Mouse (Mus musculus) duodenum, adult 2 months (tissue): ENCODE results near the gene Gm11938. TPM values are rescaled to one million over a fixed set of nuclear protein-coding genes. Genes with fewer than 3 reads are reported as not detected.

Experiments
- polyA plus RNA-seq: library from polyadenylated mRNA; depleted of rRNA; stranded (reverse); fragments of >200 nt; gene quantifications from 2 replicates; pipeline ENCODE4 v1.2.3, GENCODE M21; 2012; ENCODE audit warnings: low replicate concordance; rRNA removed

Gm11938 gene
- polyA plus RNA-seq: not detected in 2 replicates

DNA sequence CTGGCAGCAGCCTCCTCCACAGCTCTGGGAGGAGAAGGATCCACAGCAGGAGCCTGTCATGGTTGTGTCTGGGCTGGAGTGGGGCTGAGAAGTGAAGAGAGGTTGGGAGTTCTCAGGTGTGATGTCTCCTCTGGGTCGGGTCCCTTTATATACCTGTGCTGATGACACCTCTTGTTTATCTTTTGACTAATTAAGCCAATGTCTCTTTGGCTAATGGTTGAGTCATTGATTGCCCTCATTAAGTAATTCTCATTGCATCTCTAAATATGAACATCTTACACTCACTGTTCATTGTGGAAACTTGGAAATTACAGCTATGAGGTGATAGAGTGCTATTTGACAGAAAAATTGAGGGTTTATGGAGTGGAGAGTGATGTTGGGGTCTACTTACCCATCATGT lies at the start of gene Gm11938:
TSS of gene Gm11938 (minus strand) at position 101 of the 400 bp plus-strand sequence.

GRCm38 (mm10) chr11:99650136-99650535 lies 47.0 kb upstream of the Gm11938 start, which contains the start of gene Gm11555:
Gene Gm11555 (minus strand): TSS chr11:99650236.

GRCm38 (mm10) chr11:99643635-99644139 lies 40.6 kb upstream of the Gm11938 start, which contains the start of gene Krtap4-7:
Gene Krtap4-7 (minus strand): TSS chr11:99644089.

GRCm38 (mm10) chr11:99634653-99635134 lies 31.6 kb upstream of the Gm11938 start, which contains the start of gene Krtap4-2:
Gene Krtap4-2 (minus strand): TSS chr11:99635084.

DNA sequence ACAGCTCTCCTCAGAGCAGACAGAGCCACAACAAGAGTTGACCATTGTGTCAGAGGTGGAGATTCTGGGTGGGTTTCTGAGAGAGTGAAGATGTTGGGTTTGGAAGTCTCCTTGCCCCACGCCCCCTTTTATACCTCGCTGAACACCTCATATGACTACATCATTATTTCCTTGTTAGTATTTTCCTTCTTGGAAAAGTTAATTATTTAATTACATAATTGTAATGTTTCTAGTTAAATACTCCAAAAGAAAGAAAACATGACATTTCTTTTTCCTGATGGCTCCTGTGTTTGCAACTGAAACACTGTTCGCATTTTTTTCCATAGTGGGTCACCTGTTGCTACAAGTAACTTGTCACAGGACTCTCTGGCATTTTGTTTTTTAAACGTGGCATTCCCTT lies 25.0 kb upstream of the Gm11938 start, which contains the start of gene Krtap4-1:
TSS of gene Krtap4-1 (minus strand) at position 101 of the 400 bp plus-strand sequence.

GRCm38 (mm10) chr11:99620335-99620734 lies 17.2 kb upstream of the Gm11938 start, which contains the start of gene Gm11562:
Gene Gm11562 (minus strand): TSS chr11:99620435.

DNA sequence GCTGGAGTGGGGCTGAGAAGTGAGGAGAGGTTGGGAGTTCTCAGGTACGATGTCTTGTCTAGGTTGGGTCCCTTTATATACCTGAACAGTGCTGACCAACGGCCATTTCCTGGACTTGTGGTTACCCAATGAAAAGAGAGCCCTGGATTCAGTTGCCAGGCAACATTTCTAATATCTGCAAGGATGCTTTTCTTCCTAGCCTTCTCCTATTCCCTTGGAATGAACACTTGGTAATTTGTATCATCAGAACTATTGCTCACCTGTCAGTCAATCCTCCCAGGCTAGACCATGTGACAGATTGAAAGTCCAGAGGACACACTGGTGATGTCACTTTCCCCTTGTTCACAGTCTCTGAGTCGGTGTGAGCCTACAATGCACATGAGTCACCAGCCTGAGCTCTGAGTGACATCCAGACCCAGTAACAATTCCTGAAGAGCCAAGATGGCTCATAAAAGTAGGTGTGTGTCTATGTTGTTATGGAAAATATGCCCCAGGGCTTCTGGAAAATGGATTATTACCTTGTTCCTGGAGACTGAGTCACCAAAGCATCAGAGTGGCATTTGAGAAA lies 11.8 kb upstream of the Gm11938 start, which contains the start of gene Krtap2-4:
TSS of gene Krtap2-4 (minus strand) at position 51 of the 568 bp plus-strand sequence.

DNA sequence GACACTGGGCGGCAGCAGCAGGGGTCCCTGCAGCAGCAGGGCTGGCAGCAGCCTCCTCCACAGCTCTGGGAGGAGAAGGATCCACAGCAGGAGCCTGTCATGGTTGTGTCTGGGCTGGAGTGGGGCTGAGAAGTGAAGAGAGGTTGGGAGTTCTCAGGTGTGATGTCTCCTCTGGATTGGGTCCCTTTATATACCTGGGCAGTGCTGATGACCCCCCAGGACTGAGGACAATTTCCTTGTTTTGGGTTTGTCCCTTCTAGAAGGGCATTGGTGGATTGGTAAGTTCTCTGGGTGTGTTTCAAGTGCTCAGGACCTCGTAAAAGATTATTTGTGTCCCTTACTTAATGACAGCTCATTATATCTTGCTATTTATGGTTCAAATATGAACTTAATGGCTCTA lies 7.0 kb upstream of the Gm11938 start, which contains the start of gene Gm11937:
TSS of gene Gm11937 (minus strand) at position 101 of the 400 bp plus-strand sequence.

DNA sequence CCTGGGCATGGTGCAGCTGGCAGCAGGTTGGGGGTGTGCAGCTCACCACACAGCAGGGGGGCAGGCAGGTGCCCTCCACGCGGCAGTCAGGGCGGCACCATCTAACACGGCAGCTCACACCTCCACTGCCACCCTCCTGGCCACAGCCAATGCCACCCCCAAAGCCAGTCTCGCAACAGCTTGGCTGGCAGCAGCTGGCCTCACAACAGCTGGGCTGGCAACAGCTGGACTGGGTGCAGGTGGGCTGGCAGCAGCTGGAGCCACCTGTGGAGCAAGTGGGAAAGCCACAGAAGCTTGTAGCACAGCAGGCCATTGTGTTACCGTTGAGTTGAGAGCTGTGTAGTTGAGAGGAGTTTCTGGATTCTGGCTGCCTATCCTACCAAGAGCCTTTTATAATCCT lies 5.4 kb downstream of the Gm11938 start, which contains the start of gene Krtap9-3:
TSS of gene Krtap9-3 (minus strand) at position 364 of the 400 bp plus-strand sequence.

DNA sequence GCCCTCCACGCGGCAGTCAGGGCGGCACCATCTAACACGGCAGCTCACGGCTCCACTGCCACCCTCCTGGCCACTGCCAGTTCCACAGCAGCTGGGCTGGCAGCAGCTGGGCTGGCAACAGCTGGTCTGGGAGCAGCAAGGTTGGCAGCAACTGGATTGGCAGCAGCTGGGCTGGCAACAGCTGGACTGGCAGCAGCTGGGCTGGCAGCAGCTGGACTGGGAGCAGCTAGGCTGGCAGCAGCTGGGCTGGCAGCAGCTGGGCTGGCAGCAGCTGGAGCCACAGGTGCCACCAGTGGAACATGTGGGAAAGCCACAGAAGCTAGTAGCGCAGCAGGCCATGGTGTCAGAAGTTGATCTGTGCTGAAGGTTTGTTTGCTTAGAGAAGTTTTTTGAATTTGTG lies 12.1 kb downstream of the Gm11938 start, which contains the start of gene Krtap1-3:
TSS of gene Krtap1-3 (minus strand) at position 359 of the 400 bp plus-strand sequence.

GRCm38 (mm10) chr11:99583245-99583704 lies 19.8 kb downstream of the Gm11938 start, which contains the start of gene Krtap1-4:
Gene Krtap1-4 (minus strand): TSS chr11:99583654.

GRCm38 (mm10) chr11:99580636-99581035 lies 22.5 kb downstream of the Gm11938 start, which contains the start of gene Krtap1-5:
Gene Krtap1-5 (minus strand): TSS chr11:99581016.

GRCm38 (mm10) chr11:99566530-99566929 lies 36.6 kb downstream of the Gm11938 start, which contains the start of gene Krtap3-1:
Gene Krtap3-1 (minus strand): TSS chr11:99566630.

DNA sequence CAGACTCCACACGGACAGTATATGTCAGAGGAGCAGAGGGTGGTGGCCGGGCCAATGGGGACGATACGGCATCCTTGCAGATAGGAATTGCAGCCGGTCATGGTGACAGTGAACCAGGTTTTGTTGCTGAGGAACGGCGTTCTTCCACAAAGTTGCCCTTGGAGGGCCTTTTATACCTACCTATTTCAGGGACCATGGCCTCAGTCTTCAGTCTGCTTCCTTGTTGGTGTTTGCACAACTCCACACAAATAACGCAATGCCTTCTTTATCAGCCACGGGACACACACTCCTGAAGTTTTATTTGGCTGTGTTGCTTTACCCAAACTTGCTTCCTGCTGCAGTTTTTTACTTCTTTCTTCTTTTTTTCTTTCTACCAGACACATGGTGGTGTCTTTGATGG lies 43.7 kb downstream of the Gm11938 start, which contains the start of gene Gm11939:
TSS of gene Gm11939 (minus strand) at position 101 of the 400 bp plus-strand sequence.

DNA sequence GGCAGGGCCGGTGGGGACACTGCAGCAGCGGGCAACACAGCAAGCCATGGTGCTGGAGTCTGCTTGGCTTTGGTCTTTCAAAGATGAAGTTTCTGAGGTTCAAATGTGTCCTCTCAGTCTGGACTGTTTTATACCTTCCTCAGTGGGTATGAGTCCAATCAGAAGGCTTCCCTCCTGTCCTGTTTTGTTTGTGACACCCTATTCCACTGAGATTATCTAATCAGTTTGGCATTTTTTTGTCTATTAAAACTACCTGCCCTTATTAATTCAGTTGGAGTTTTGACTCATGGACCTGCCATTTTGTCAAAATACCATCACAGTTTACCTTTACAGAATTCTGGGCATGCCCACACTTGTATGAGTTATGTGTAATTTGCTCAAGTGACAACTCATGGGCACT lies 46.4 kb downstream of the Gm11938 start, which contains the start of gene Krtap3-2:
TSS of gene Krtap3-2 (minus strand) at position 101 of the 400 bp plus-strand sequence.

Other genes starting within 250 kb of the Gm11938 start
- 0.15 TPM in 1 of 2 replicates, not detected in the other for gene Krt28, start 228.4 kb downstream of the Gm11938 start, polyA plus RNA-seq
- gene Krt10, start 213.9 kb downstream of the Gm11938 start, polyA plus RNA-seq: 0.22 and 0.31 TPM in 2 replicates
- gene Krt12, start 181.0 kb downstream of the Gm11938 start, polyA plus RNA-seq: 2.3 and 5.4 TPM in 2 replicates
- 90.1 and 382 TPM in 2 replicates for gene Krt20, start 165.2 kb downstream of the Gm11938 start, polyA plus RNA-seq
- 2.5 and 23.6 TPM in 2 replicates for gene Krt23, start 110.2 kb downstream of the Gm11938 start, polyA plus RNA-seq
- gene Krt39, start 82.0 kb downstream of the Gm11938 start, polyA plus RNA-seq: not detected in 2 replicates
- gene Krt40, start 60.1 kb downstream of the Gm11938 start, polyA plus RNA-seq: not detected in 2 replicates
- not detected in 2 replicates for gene Krtap3-3, start 52.4 kb downstream of the Gm11938 start, polyA plus RNA-seq
- gene Krtap3-2, start 46.5 kb downstream of the Gm11938 start, polyA plus RNA-seq: not detected in 2 replicates
- gene Gm11939, start 43.8 kb downstream of the Gm11938 start, polyA plus RNA-seq: not detected in 2 replicates
- 0.21 TPM in 1 of 2 replicates, not detected in the other for gene Krtap3-1, start 36.7 kb downstream of the Gm11938 start, polyA plus RNA-seq
- not detected in 2 replicates for gene Krtap1-5, start 22.3 kb downstream of the Gm11938 start, polyA plus RNA-seq
- gene Krtap1-4, start 19.7 kb downstream of the Gm11938 start, polyA plus RNA-seq: not detected in 2 replicates
- not detected in 2 replicates for gene Krtap1-3, start 12.0 kb downstream of the Gm11938 start, polyA plus RNA-seq
- not detected in 2 replicates for gene Krtap9-3, start 5.2 kb downstream of the Gm11938 start, polyA plus RNA-seq
- not detected in 2 replicates for gene Gm11937, start 6.9 kb upstream of the Gm11938 start, polyA plus RNA-seq
- 0.27 TPM in 1 of 2 replicates, not detected in the other for gene Krtap2-4, start 11.5 kb upstream of the Gm11938 start, polyA plus RNA-seq
- gene Gm11562, start 17.1 kb upstream of the Gm11938 start, polyA plus RNA-seq: not detected in 2 replicates
- gene Krtap4-1, start 24.9 kb upstream of the Gm11938 start, polyA plus RNA-seq: not detected in 2 replicates
- gene Krtap4-2, start 31.8 kb upstream of the Gm11938 start, polyA plus RNA-seq: not detected in 2 replicates
- gene Krtap4-7, start 40.8 kb upstream of the Gm11938 start, polyA plus RNA-seq: not detected in 2 replicates
- gene Gm11555, start 46.9 kb upstream of the Gm11938 start, polyA plus RNA-seq: not detected in 2 replicates
- not detected in 2 replicates for gene Gm11563, start 55.7 kb upstream of the Gm11938 start, polyA plus RNA-seq
- not detected in 2 replicates for gene Krtap4-6, start 62.7 kb upstream of the Gm11938 start, polyA plus RNA-seq
- not detected in 2 replicates for gene Gm14190, start 87.4 kb upstream of the Gm11938 start, polyA plus RNA-seq
- not detected in 2 replicates for gene Gm14180, start 131.0 kb upstream of the Gm11938 start, polyA plus RNA-seq
- not detected in 2 replicates for gene Gm11595, start 169.6 kb upstream of the Gm11938 start, polyA plus RNA-seq
- gene Krtap4-8, start 177.4 kb upstream of the Gm11938 start, polyA plus RNA-seq: not detected in 2 replicates
- not detected in 2 replicates for gene Krtap4-9, start 181.9 kb upstream of the Gm11938 start, polyA plus RNA-seq
- not detected in 2 replicates for gene Gm11596, start 190.2 kb upstream of the Gm11938 start, polyA plus RNA-seq
- not detected in 2 replicates for gene Gm11569, start 195.6 kb upstream of the Gm11938 start, polyA plus RNA-seq
- not detected in 2 replicates for gene Gm11554, start 201.1 kb upstream of the Gm11938 start, polyA plus RNA-seq
- gene Krtap4-13, start 206.6 kb upstream of the Gm11938 start, polyA plus RNA-seq: not detected in 2 replicates
- gene Gm11564, start 212.4 kb upstream of the Gm11938 start, polyA plus RNA-seq: not detected in 2 replicates
- gene 2300003K06Rik, start 234.8 kb upstream of the Gm11938 start, polyA plus RNA-seq: not detected in 2 replicates
- gene Krtap4-16, start 248.3 kb upstream of the Gm11938 start, polyA plus RNA-seq: 1.4 TPM in 1 of 2 replicates, not detected in the other